Mouse (Mus musculus) G1E (cell line): Measurements from ENCODE around the gene 1810049J17Rik.

ENCODE experiments used
- CTCF ChIP-seq: IDR thresholded peaks from 2 replicates; pipeline ENCODE4 v1.5.1; 2012; ENCODE audit warnings: low read depth, low read length, inconsistent platforms, mixed read lengths
- POLR2AphosphoS5 ChIP-seq: IDR thresholded peaks from 2 replicates; pipeline ENCODE4 v1.6.1; 2012; ENCODE audit warnings: low read depth, low read length, inconsistent platforms; ENCODE audit not compliant: insufficient replicate concordance

GRCm38 (mm10) chr15:12337779-12338137 lies 16.1 kb upstream of the 1810049J17Rik start:
- TF ChIP-seq CTCF (no peak), POLR2AphosphoS5 (no peak)
